Mouse (Mus musculus) heart, embryonic 10.5 days (tissue): Measurements from ENCODE around the gene Slc39a7. TPM values are rescaled to one million over a fixed set of nuclear protein-coding genes. Genes with fewer than 3 reads are reported as not detected.
"Not testable (repeated sequence)": the region's sequence is repeated elsewhere in the genome, so short reads cannot be mapped to it uniquely, and the experiment has no call there.

Experiments
- DNase-seq: peaks from one replicate; pipeline ENCODE4 v3.0.0-alpha.2; 2017; ENCODE audit warnings: low spot score
- H3K27ac ChIP-seq: fragments of 300-500 bp; sonication (generic); 2 replicates; pipeline ENCODE4 v1.5.1; 2016; ENCODE audit warnings: mild to moderate bottlenecking
- H3K27me3 ChIP-seq: fragments of 300-500 bp; sonication (generic); 2 replicates; pipeline ENCODE4 v1.6.1; 2016; ENCODE audit warnings: mild to moderate bottlenecking; ENCODE audit not compliant: poor library complexity, insufficient read depth, severe bottlenecking
- H3K36me3 ChIP-seq: fragments of 300-500 bp; sonication (generic); 2 replicates; pipeline ENCODE4 v1.6.1; 2016; ENCODE audit warnings: mild to moderate bottlenecking, moderate library complexity
- H3K4me1 ChIP-seq: fragments of 300-500 bp; sonication (generic); 2 replicates; pipeline ENCODE4 v1.6.1; 2016; ENCODE audit warnings: mild to moderate bottlenecking
- H3K4me3 ChIP-seq: fragments of 300-500 bp; sonication (generic); 2 replicates; pipeline ENCODE4 v1.5.1; 2016; ENCODE audit warnings: mild to moderate bottlenecking, moderate library complexity
- H3K9me3 ChIP-seq: fragments of 300-500 bp; sonication (generic); 2 replicates; pipeline ENCODE4 v1.6.1; 2016; ENCODE audit warnings: mild to moderate bottlenecking, moderate library complexity
- WGBS: fragments of 180-500 bp; shearing (Covaris S2); methylation state at CpG from one replicate; pipeline ENCODE4 v1.1.7; 2016; 5-methylcytosine and 5-hydroxymethylcytosine counted together
- microRNA counts: library from miRNA; unstranded; fragments of <30 nt; microRNA quantifications from one replicate; lab custom pipeline; 2017
- microRNA-seq: library from miRNA; unstranded; fragments of <30 nt; microRNA quantifications from one replicate; pipeline ENCODE4, GENCODE M21; 2017
- polyA plus RNA-seq: library from polyadenylated mRNA; unstranded; fragments of >200 nt; fragmentation: Nextera tagmentation; extraction: Ambion mirVana; gene quantifications from 2 replicates; pipeline ENCODE4 v1.2.1, GENCODE M21; 2016

Gene Slc39a7
- polyA plus RNA-seq, 1 experiment from 2014 or later, result 180 TPM

GRCm38 (mm10) chr17:33981192-33981909 lies 50.1 kb downstream of the Slc39a7 start:
- Histone ChIP-seq H3K27ac (peak overlapping the region; percentile 80; the same call in 1 of the 2 replicates), H3K4me1 (peaks cover 27% of the 10 kb centered on the region), H3K4me3 (peak overlapping the region; percentile 63), H3K27me3 (peaks cover 44% of the 10 kb centered on the region)
- WGBS, result 1% methylated on average over 27 of the region's 27 CpGs
- H3K9me3 ChIP-seq, H3K36me3 ChIP-seq: not testable (repeated sequence)
- peak; percentile 97 for DNase-seq

GRCm38 (mm10) chr17:33980181-33981035 lies 51.1 kb downstream of the Slc39a7 start:
- 76% methylated on average over 19 of the region's 19 CpGs for WGBS
- Histone ChIP-seq H3K27me3 (peaks cover 52% of the 10 kb centered on the region), H3K27ac (peak overlapping the region; percentile 47; the same call in 1 of the 2 replicates), H3K9me3 (no peaks in the 10 kb centered on the region), H3K4me1 (peaks cover 27% of the 10 kb centered on the region), H3K4me3 (no peak overlapping the region), H3K36me3 (no peaks in the 10 kb centered on the region)
- no peak for DNase-seq

GRCm38 (mm10) chr17:33979512-33980050 lies 51.9 kb downstream of the Slc39a7 start:
- Histone ChIP-seq H3K4me1 (peaks cover 27% of the 10 kb centered on the region), H3K27me3 (peaks cover 54% of the 10 kb centered on the region), H3K4me3 (no peak overlapping the region), H3K27ac (no peak overlapping the region), H3K36me3 (no peaks in the 10 kb centered on the region), H3K9me3 (no peaks in the 10 kb centered on the region)
- WGBS, result 64% methylated on average over 6 of the region's 6 CpGs
- no peak for DNase-seq

- H3K27me3 ChIP-seq, result peaks cover 54% of the 10 kb centered on the region
- WGBS, result under 1% methylated on average over 17 of the region's 17 CpGs
- no peaks in the 10 kb centered on the region for H3K36me3 ChIP-seq
- peaks cover 27% of the 10 kb centered on the region for H3K4me1 ChIP-seq
- no peaks in the 10 kb centered on the region for H3K9me3 ChIP-seq
- H3K27ac ChIP-seq, result 0 out of 2 replicates have a peak overlapping the region, but pooled peaks have one; percentile 57
- H3K4me3 ChIP-seq, result peak overlapping the region; percentile 55
- DNase-seq, result peak; percentile 90
Measured at GRCm38 (mm10) chr17:33978631-33979031, 52.9 kb downstream of the Slc39a7 start.

MicroRNAs within 50 kb of the gene (microRNA counts, 519-probe panel; counts per million panel counts)
- microRNA mmu-miR-219 (lab: Ali Mortazavi, UCI), result not detected

Small RNA genes within 50 kb of the gene (microRNA-seq; reads per million reads assigned to microRNA genes)
- gene Mir219a-1 (1.3 reads per million), gene Mir219c (not detected)

Other genes starting within 250 kb of the Slc39a7 start
- gene Angptl4, start 249.9 kb downstream of the Slc39a7 start, polyA plus RNA-seq, result 7.4 and 19.8 TPM in 2 replicates
- 37.1 and 47.9 TPM in 2 replicates for gene Kank3, start 221.2 kb downstream of the Slc39a7 start, polyA plus RNA-seq
- gene Rps28, start 207.1 kb downstream of the Slc39a7 start, polyA plus RNA-seq, result 576 and 657 TPM in 2 replicates
- 482 and 487 TPM in 2 replicates for gene Ndufa7, start 207.1 kb downstream of the Slc39a7 start, polyA plus RNA-seq
- gene Cd320, start 188.6 kb downstream of the Slc39a7 start, polyA plus RNA-seq, result 61.6 and 75.7 TPM in 2 replicates
- not detected in 2 replicates for gene Gm7029, start 157.8 kb downstream of the Slc39a7 start, polyA plus RNA-seq
- gene Kifc1, start 141.0 kb downstream of the Slc39a7 start, polyA plus RNA-seq, result 3.6 and 5.2 TPM in 2 replicates
- gene Platr17, start 126.5 kb downstream of the Slc39a7 start, polyA plus RNA-seq, result 0.28 and 0.73 TPM in 2 replicates
- gene Daxx, start 122.3 kb downstream of the Slc39a7 start, polyA plus RNA-seq, result 46.6 and 52.9 TPM in 2 replicates
- gene Tapbp, start 115.8 kb downstream of the Slc39a7 start, polyA plus RNA-seq, result 13.9 and 20.5 TPM in 2 replicates
- 16.0 and 17.3 TPM in 2 replicates for gene Zbtb22, start 115.8 kb downstream of the Slc39a7 start, polyA plus RNA-seq
- gene Rgl2, start 102.1 kb downstream of the Slc39a7 start, polyA plus RNA-seq, result 37.1 and 44.2 TPM in 2 replicates
- 161 and 198 TPM in 2 replicates for gene Pfdn6, start 91.3 kb downstream of the Slc39a7 start, polyA plus RNA-seq
- 35.8 and 48.1 TPM in 2 replicates for gene Wdr46, start 91.0 kb downstream of the Slc39a7 start, polyA plus RNA-seq
- 5.9 and 7.1 TPM in 2 replicates for gene B3galt4, start 80.2 kb downstream of the Slc39a7 start, polyA plus RNA-seq
- 47.1 and 47.5 TPM in 2 replicates for gene Vps52, start 75.9 kb downstream of the Slc39a7 start, polyA plus RNA-seq
- 1,115 and 1,297 TPM in 2 replicates for gene Rps18, start 75.7 kb downstream of the Slc39a7 start, polyA plus RNA-seq
- gene H2-K1, start 31.3 kb downstream of the Slc39a7 start, polyA plus RNA-seq, result 13.0 and 16.2 TPM in 2 replicates
- 14.4 and 15.8 TPM in 2 replicates for gene Ring1, start 7.0 kb downstream of the Slc39a7 start, polyA plus RNA-seq
- gene H2-Ke6, start 3.6 kb downstream of the Slc39a7 start, polyA plus RNA-seq, result 32.4 and 36.4 TPM in 2 replicates
- gene Rxrb, start 130 bp upstream of the Slc39a7 start, polyA plus RNA-seq, result 31.4 and 40.6 TPM in 2 replicates
- gene Col11a2, start 7.8 kb upstream of the Slc39a7 start, polyA plus RNA-seq, result 0.38 and 1.0 TPM in 2 replicates
- gene H2-Oa, start 60.7 kb upstream of the Slc39a7 start, polyA plus RNA-seq, result 0.62 and 0.84 TPM in 2 replicates
- 4.2 and 7.1 TPM in 2 replicates for gene H2-DMa, start 87.9 kb upstream of the Slc39a7 start, polyA plus RNA-seq
- gene Brd2, start 91.0 kb upstream of the Slc39a7 start, polyA plus RNA-seq, result 77.6 and 101 TPM in 2 replicates
- 0.18 TPM in 1 of 2 replicates, not detected in the other for gene H2-DMb2, start 111.6 kb upstream of the Slc39a7 start, polyA plus RNA-seq
- gene H2-DMb1, start 121.4 kb upstream of the Slc39a7 start, polyA plus RNA-seq, result 0.23 and 0.29 TPM in 2 replicates
- gene Tap1, start 155.9 kb upstream of the Slc39a7 start, polyA plus RNA-seq, result 0.84 and 1.2 TPM in 2 replicates
- 0.41 and 0.60 TPM in 2 replicates for gene Psmb9, start 156.1 kb upstream of the Slc39a7 start, polyA plus RNA-seq
- 0.86 and 0.87 TPM in 2 replicates for gene Psmb8, start 166.0 kb upstream of the Slc39a7 start, polyA plus RNA-seq
- 0.48 and 0.51 TPM in 2 replicates for gene Tap2, start 171.8 kb upstream of the Slc39a7 start, polyA plus RNA-seq
- gene H2-Ob, start 207.2 kb upstream of the Slc39a7 start, polyA plus RNA-seq, result not detected in 2 replicates
- 13.2 and 14.6 TPM in 2 replicates for gene H2-Ab1, start 226.0 kb upstream of the Slc39a7 start, polyA plus RNA-seq